Mouse (Mus musculus) CH12.LX (cell line): ENCODE measurements around the gene Stmn1.

Experiments used
- CTCF ChIP-seq, 2 experiments: IDR thresholded peaks in 1 of 2; conservative IDR thresholded peaks in 1 of 2; 2 replicates each; pipeline ENCODE4 v1.5.1; 2011 to 2012; ENCODE audit warnings: low read depth in 2 of 2, low read length in 2 of 2, improper control_type of control experiment in 1 of 2, inconsistent platforms in 1 of 2, mild to moderate bottlenecking in 1 of 2, moderate library complexity in 1 of 2
- POLR2A ChIP-seq: IDR thresholded peaks from 2 replicates; pipeline ENCODE4 v1.6.1; 2011; ENCODE audit warnings: low read depth, mild to moderate bottlenecking, improper control_type of control experiment, low read length

- TF ChIP-seq CTCF (conservative IDR thresholded peaks at IDR 0.05 in 1 of 2, IDR thresholded peaks at IDR 0.05 in 1 of 2; ENCODE audit: low read depth in 2 of 2, low read length in 2 of 2), result no peak
- no peak for TF ChIP-seq POLR2A
Measured at GRCm38 (mm10) chr4:134505303-134505789, 37.2 kb downstream of the Stmn1 start.
